Mouse (Mus musculus) C2C12 (cell line): ENCODE measurements around the gene Trmt10a.

Experiments used
- CTCF ChIP-seq: IDR thresholded peaks from one replicate; pipeline ENCODE4 v1.5.1; 2011; ENCODE audit not compliant: control insufficient read depth, insufficient read depth, insufficient read length
- FOSL1 ChIP-seq: IDR thresholded peaks from one replicate; pipeline ENCODE4 v1.8.0; 2011; ENCODE audit warnings: mild to moderate bottlenecking, low read length; ENCODE audit not compliant: poor library complexity, insufficient read depth, severe bottlenecking
- MAX ChIP-seq: IDR thresholded peaks from one replicate; pipeline ENCODE4 v1.6.1; 2011; ENCODE audit warnings: mild to moderate bottlenecking, control low read depth
- MYOD1 ChIP-seq: IDR thresholded peaks from one replicate; pipeline ENCODE4 v1.6.1; 2011; ENCODE audit warnings: low read depth; ENCODE audit not compliant: control insufficient read depth, insufficient read length
- MYOG ChIP-seq: IDR thresholded peaks from one replicate; pipeline ENCODE4 v1.6.1; 2011; ENCODE audit not compliant: control insufficient read depth, insufficient read length; ENCODE audit errors: extremely low read depth
- USF1 ChIP-seq: IDR thresholded peaks from one replicate; pipeline ENCODE4 v1.6.1; 2011; ENCODE audit warnings: low read depth, mild to moderate bottlenecking, control low read depth, moderate library complexity

DNA sequence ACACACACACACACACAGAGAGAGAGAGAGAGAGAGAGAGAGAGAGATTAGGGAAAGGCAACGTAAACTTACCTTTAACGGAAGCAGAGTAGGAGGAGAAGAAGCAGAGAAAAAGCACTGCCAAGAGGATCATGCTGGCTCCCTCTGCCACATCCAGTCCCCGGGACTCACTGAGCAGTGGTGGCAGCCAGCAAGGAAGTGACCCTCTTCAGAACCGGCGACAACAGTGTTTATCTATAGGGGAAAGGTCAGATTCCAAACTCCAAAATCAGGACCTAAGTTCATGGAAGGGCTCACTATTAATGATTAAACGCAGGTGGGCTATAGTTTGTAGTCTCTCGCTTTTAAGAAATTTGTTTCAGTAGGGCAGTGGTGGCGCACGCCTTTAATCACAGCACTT lies 12.1 kb upstream of the Trmt10a start:
- TF ChIP-seq CTCF (no peak), MYOD1 (no peak), MAX (no peak), USF1 (no peak), MYOG (no peak), FOSL1 (no peak)
